Mouse (Mus musculus) thymus, adult 18-20 months (tissue): ENCODE data around the gene Tmc5.

Source experiments
- DNase-seq, 2 experiments: peaks; one replicate each; pipeline ENCODE4 v3.0.0; 2022; ENCODE audit warnings: mixed read lengths in 2 of 2

The Tmc5 gene

GRCm38 (mm10) chr7:118611185-118611749, 14.2 kb downstream of the Tmc5 start:
- no peak for DNase-seq

GRCm38 (mm10) chr7:118611933-118612332, 14.8 kb downstream of the Tmc5 start:
- no peak for DNase-seq

GRCm38 (mm10) chr7:118614076-118614475, 17.0 kb downstream of the Tmc5 start:
- DNase-seq = no peak

GRCm38 (mm10) chr7:118618104-118618503, 21.0 kb downstream of the Tmc5 start:
- DNase-seq = no peak

- no peak for DNase-seq
Measured at GRCm38 (mm10) chr7:118620243-118620906, 23.3 kb downstream of the Tmc5 start.

GRCm38 (mm10) chr7:118621094-118621493, 24.0 kb downstream of the Tmc5 start:
- no peak for DNase-seq

- DNase-seq = no peak
Measured at GRCm38 (mm10) chr7:118627550-118628298, 30.6 kb downstream of the Tmc5 start.

- no peak for DNase-seq
Measured at GRCm38 (mm10) chr7:118633094-118633493, 36.0 kb downstream of the Tmc5 start.

GRCm38 (mm10) chr7:118633951-118634350, 36.9 kb downstream of the Tmc5 start:
- no peak for DNase-seq

GRCm38 (mm10) chr7:118637466-118637865, 40.4 kb downstream of the Tmc5 start:
- DNase-seq = no peak

GRCm38 (mm10) chr7:118646237-118646636, 49.1 kb downstream of the Tmc5 start:
- no peak for DNase-seq

GRCm38 (mm10) chr7:118649328-118649727, 52.2 kb downstream of the Tmc5 start:
- DNase-seq = no peak

GRCm38 (mm10) chr7:118650119-118650518, 53.0 kb downstream of the Tmc5 start:
- no peak for DNase-seq

GRCm38 (mm10) chr7:118650891-118651290, 53.8 kb downstream of the Tmc5 start:
- DNase-seq = no peak

- DNase-seq = no peak
Measured at GRCm38 (mm10) chr7:118652572-118653295, 55.6 kb downstream of the Tmc5 start.

- DNase-seq = no peak
Measured at GRCm38 (mm10) chr7:118656730-118657129, 59.6 kb downstream of the Tmc5 start.

- DNase-seq = no peak
Measured at GRCm38 (mm10) chr7:118667773-118668172, 70.7 kb downstream of the Tmc5 start.

- DNase-seq = no peak
Measured at GRCm38 (mm10) chr7:118670142-118670541, 73.0 kb downstream of the Tmc5 start.

- no peak for DNase-seq
Measured at GRCm38 (mm10) chr7:118676826-118677225, 79.7 kb downstream of the Tmc5 start.

GRCm38 (mm10) chr7:118688199-118688598, 91.1 kb downstream of the Tmc5 start:
- peak in 1 of 2 experiments; percentile 25 for DNase-seq

GRCm38 (mm10) chr7:118689088-118689487, 92.0 kb downstream of the Tmc5 start:
- DNase-seq = no peak

- no peak for DNase-seq
Measured at GRCm38 (mm10) chr7:118691287-118691686, 94.2 kb downstream of the Tmc5 start.

- DNase-seq = no peak
Measured at GRCm38 (mm10) chr7:118696146-118696545, 99.0 kb downstream of the Tmc5 start.
